Mouse (Mus musculus) embryonic stem cell, embryonic (primary cell): ENCODE results near the gene Gm10840.

Experiments used
- CTCF ChIA-PET, 4 experiments: fragments of 300-600 bp in 2 of 4; fragments of 350-600 bp in 2 of 4; sonication (Branson Sonifier 250); formaldehyde crosslinking; loops; one replicate each; lab custom pipeline; 2022; ENCODE audit warnings: inconsistent platforms in 2 of 4; lab: Charles Lee
- POLR2A ChIA-PET, 4 experiments: fragments of 300-600 bp in 2 of 4; fragments of 350-600 bp in 2 of 4; sonication (Branson Sonifier 250); formaldehyde crosslinking; loops; one replicate each; lab custom pipeline; 2022; ENCODE audit warnings: antibody characterized with exemption in 4 of 4, inconsistent platforms in 1 of 4; lab: Charles Lee

Gene Gm10840

DNA sequence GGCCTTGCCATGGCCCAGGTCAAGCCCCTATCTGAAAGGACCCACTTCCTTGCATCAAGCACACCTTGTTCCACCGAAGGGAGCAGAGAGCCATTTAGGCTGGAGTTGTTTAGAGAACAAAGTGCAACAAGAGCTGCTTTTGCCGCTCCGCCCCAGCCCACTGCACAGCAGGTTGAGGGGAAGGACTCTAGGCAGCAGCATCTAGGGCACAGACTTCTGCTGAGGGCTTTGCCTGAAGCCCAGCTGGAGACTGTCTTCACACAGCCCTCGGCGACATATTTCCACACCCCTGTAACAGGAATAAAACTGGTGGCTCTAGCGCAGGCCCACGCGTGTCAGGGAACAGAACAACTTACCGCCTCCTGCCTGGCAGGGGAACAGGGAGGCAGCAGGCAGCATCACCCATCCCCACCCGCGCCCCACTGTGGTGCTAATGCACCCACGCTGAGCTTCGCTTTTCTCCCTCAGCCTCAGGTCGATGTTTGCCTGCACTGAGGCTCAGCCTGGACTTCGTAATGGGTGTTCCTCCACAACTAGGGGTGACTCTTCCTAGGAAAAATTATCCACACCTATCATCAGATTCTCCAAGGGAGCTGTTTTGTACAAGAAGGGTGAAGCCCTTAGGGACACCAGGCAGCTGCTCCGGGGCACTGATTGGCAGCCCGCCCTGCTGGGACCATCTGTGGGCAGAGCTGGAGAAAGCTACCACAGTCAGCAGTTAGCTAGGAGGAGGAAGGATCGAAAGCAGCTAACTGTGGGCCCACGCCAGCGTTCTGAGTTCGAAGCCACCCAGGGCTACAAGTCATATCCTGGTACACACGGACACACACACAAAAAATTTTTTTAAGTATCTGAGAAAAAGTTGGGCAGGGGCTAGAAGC lies at the start of gene Gm10840, which contains the start of gene Limd2:
TSS of gene Gm10840 (plus strand) at position 10 of the 881 bp plus-strand sequence.
TSS of gene Limd2 (minus strand) at position 20 of the 881 bp plus-strand sequence.
- ChIA-PET CTCF (interaction anchor here (0.5 to 1.3 kb wide), 10 partner anchors 17 to 975 kb away, joined by 3 to 12 read pairs (median 3); no protein-coding TSS in a partner anchor), POLR2A (interaction anchor here in 3 of 4 experiments (0.6 to 2.8 kb wide), 39 partner anchors 8 to 837 kb away, joined by 3 to 31 read pairs (median 3); partner anchors contain the start of genes Ccdc47 (in 2 of the 3), Cep95 (in 1 of the 3), Dcaf7 (in 1 of the 3) and Ddx5 (in 1 of the 3))

DNA sequence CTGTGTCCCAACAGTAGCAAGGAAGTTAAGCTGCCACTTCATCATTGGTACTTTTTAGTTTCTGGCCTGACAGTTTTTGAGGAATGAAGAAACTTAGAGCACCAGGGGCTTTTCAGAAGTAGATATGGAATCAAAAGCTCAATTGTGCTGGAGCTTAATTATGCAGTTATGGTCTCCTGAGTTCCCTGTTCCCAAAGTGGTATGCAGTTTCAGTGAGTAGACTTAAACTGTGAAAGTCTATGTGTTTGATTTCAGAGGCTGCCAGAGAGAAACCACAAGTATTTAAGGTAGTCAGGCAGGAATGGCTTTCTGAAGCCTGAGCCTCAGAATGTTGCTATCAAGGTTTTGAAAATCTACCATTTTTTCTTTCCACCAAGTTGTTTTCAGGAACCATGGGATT lies 49.0 kb upstream of the Gm10840 start:
- CTCF ChIA-PET = no interaction called here
- POLR2A ChIA-PET = interaction anchor here in 2 of 4 experiments (0.8 to 1.4 kb wide), 4 partner anchors 10 to 153 kb away, joined by 3 to 4 read pairs (median 3); no protein-coding TSS in a partner anchor

DNA sequence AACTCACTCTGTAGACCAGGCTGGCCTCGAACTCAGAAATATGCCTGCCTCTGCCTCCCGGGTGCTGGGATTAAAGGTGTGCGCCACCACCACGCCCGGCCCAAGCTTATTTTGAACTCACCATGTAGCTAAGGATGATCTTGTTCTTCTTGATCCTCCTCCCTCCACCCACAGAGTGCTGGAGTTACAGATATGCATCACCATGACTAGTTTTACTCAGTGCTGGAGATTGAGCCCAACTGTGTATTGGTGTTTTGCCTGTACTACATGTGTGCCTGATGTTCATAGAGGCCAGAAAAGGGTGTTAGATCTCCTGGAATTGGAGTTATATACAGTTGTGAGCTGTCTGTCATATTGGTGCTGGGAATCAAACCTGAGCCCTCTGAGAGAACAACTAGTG lies 38.4 kb upstream of the Gm10840 start:
- POLR2A ChIA-PET = interaction anchor here in 2 of 4 experiments (0.5 to 1.6 kb wide), 6 partner anchors 8 to 936 kb away, joined by 3 to 10 read pairs (median 4); partner anchors contain the start of gene Ccdc47 (in 1 of the 2)
- CTCF ChIA-PET = interaction anchor here in 1 of 4 experiments (0.6 kb wide), 1 partner anchor 104 kb away, joined by 3 read pairs; no protein-coding TSS in a partner anchor

DNA sequence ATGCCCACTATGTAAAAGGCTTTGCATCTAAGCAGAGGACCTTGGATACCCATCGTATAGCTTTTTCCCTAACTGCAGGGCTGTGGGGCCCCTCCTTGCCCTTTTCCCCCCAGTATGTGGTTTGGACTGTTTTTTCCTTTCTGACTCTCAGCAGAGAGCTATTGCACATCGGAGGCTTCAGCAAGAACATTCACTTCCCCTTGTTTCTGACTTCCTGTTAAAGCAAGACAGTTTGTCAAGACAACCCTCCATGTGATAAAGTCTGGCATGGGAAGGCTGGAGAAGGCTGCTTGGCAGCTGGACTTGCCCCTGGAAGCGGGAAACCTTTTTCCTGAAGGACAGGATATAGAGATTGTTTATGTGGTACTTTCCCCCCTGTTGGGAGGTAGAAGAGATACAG lies 37.9 kb upstream of the Gm10840 start:
- CTCF ChIA-PET = interaction anchor here in 2 of 4 experiments (0.6 to 1.1 kb wide), 3 partner anchors 39 to 182 kb away, joined by 3 to 8 read pairs (median 4); partner anchors contain the start of gene Map3k3 (in 1 of the 2)
- POLR2A ChIA-PET = interaction anchor here (0.5 to 5.1 kb wide), 13 partner anchors 9 to 937 kb away, joined by 3 to 33 read pairs (median 3); partner anchors contain the start of gene Ccdc47 (in 1 of the 4)

DNA sequence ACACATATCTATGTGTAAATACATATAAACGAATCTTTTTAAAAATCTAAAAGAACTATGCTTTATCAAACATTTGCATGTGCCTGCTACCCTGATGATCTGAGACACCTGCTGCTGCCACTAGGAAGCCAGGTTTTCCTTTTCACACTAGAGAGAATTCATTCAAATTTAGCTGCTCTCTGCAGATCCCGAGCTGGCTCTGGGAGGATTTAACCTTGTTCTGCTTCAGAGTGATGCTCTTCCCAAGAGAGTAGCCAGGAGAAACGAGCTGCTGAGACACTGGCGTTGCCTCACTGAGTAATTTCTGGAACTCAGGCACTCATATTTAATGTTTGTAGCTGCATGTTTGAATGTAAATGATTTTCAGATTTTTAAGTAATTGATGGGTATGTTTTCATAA lies 35.9 kb upstream of the Gm10840 start:
- POLR2A ChIA-PET = interaction anchor here in 3 of 4 experiments (0.5 to 5.1 kb wide), 5 partner anchors 10 to 976 kb away, joined by 3 to 33 read pairs (median 4); no protein-coding TSS in a partner anchor
- CTCF ChIA-PET = interaction anchor here in 2 of 4 experiments (0.6 to 0.8 kb wide), 2 partner anchors 10 to 50 kb away, joined by 3 read pairs; no protein-coding TSS in a partner anchor

DNA sequence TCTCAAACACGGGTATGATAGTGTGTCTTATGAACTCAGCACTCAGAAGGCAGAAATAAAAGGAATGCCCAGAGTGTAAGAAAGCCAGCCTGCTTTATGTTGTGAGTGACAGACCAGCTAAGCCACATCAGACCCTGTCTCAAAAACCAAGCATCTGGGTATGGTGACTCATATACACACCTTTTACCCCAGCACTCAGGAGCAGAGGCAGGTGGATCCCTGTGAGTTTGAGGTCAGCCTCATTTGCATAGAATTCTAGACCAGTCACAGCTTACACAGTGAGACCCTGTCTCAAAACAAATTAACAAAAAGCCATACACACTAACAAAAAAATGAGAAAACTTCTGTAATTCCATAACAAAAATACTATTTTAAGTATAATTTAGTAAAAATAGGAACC lies 34.8 kb upstream of the Gm10840 start:
- CTCF ChIA-PET = no interaction called here
- POLR2A ChIA-PET = interaction anchor here in 2 of 4 experiments (1.0 to 5.1 kb wide), 5 partner anchors 9 to 114 kb away, joined by 4 to 33 read pairs (median 4); partner anchors contain the start of gene Ccdc47 (in 1 of the 2)

DNA sequence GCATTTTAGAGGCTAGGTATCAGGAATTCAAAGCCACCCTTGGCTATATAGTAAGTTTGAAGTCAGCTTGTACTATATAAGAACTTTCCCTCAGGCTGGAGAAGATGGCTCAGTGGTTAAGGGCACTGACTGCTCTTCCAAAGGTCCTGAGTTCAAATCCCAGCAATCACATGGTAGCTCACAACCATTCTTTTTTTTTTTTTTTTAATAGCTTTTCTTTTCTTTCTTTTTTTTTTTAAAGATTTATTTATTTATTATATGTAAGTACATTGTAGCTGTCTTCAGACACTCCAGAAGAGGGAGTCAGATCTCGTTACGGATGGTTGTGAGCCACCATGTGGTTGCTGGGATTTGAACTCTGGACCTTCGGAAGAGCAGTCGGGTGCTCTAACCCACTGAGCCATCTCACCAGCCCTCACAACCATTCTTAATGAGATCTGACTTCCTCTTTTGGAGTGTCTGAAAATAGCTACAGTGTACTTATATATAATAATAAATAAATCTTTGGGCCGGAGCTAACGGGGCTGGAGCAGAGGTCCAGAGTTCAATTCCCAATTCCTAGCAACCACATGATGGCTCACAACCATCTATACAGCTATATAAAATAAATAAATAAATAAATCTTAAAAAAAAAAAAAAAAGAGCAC lies 33.8 kb upstream of the Gm10840 start:
- POLR2A ChIA-PET = interaction anchor here (0.6 to 5.1 kb wide), 9 partner anchors 8 to 222 kb away, joined by 3 to 33 read pairs (median 3); partner anchors contain the start of genes Ccdc47 (in 1 of the 4) and Map3k3 (in 1 of the 4)
- CTCF ChIA-PET = interaction anchor here in 1 of 4 experiments (0.6 kb wide), 1 partner anchor 462 kb away, joined by 3 read pairs; no protein-coding TSS in a partner anchor

DNA sequence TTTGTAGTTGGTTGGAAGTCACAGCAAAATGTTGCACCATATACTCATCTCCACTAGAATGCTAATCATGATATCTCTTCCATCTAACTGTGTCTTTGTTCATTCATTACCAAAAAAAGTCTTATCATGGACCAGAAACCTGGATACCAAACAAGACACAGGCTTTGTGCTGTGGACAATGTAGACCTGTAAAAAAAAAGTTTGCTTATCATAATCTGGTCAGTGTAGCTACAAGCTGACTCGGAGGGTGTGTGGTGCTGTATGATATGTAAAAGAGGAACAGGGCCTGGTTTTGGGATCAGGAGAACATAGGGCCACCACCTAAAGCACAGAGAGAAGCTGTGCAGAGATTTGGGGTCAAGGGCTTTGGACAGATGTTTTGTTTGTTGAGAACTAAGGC lies 31.2 kb upstream of the Gm10840 start:
- POLR2A ChIA-PET = interaction anchor here in 1 of 4 experiments (0.6 to 1.8 kb wide), 2 partner anchors 19 to 173 kb away, joined by 3 to 6 read pairs; no protein-coding TSS in a partner anchor
- CTCF ChIA-PET = no interaction called here

DNA sequence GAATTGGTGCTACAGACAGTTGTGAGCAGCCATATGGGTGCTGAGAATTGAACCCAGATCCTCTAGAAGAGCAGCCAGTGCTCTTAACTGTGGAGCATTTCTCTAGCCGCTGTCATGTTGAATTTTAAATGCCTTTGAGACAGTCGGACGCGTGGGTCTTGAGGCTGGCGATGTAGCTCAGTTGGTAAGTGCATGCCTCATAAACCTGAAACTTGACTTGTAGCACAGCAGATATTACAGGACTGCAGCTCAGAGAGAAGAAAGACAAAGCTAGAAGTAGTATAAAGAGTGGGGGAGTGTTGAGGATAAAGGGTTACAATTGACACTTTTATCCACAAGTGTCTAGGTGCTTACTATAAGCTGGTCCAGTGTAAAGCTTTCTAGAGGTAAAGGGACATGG lies 28.1 kb upstream of the Gm10840 start:
- ChIA-PET POLR2A (interaction anchor here in 2 of 4 experiments (0.9 to 3.9 kb wide), 7 partner anchors 7 to 355 kb away, joined by 3 to 33 read pairs (median 3); partner anchors contain the start of gene Ern1 (in 1 of the 2)), CTCF (interaction anchor here in 1 of 4 experiments (0.6 kb wide), 1 partner anchor 47 kb away, joined by 3 read pairs; no protein-coding TSS in a partner anchor)

DNA sequence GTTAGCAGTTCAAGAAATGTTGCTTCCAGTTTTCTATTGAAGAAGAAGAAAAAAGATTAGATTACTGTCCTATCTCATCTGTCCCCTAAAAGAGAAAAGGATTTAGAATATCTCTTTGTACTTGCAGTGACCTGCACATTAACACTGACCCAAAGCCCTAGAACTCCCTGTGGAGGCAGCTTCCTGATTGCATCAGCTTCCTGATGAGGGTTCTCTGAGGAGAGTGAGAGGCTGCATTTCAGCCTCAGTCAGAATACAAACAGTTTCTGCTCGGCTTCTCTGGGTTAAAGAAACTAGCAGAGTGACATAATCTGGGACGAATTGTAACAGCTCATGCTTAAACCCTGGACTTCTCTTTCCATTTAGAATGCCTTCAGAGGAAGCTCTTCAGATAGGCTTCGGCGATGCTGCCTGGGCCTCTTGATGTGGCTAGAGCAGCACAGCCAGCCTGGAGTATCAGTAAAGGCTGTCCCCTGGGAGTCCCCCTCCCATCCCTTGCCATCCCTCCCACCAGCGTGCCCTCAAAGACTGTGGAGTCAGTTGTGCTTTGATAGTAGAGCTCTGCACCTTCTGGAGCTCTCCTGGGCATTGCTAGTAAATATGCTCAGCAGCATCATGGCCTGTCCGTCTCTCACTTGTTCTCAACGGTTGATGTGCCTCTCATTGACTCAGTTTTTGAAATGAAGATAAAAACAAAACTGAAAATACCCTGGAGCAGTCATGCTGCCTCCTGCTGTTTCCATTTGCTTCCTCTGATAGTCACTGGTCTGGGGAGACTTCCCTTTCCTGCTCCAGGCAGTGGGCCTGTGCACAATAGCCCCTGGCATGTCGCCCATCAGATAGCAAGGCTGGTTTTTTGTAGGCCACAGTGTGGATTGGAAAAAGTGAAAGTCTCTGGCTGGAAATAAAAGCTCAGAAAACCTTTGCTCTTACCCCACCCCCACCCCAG lies 25.8 kb upstream of the Gm10840 start:
- CTCF ChIA-PET = interaction anchor here (0.6 to 1.4 kb wide), 8 partner anchors 10 to 674 kb away, joined by 3 to 6 read pairs (median 3); no protein-coding TSS in a partner anchor
- POLR2A ChIA-PET = interaction anchor here in 3 of 4 experiments (0.6 to 6.5 kb wide), 62 partner anchors 10 to 1783 kb away, joined by 3 to 68 read pairs (median 4); partner anchors contain the start of genes Ccdc47 (in 3 of the 3), Map3k3 (in 3 of the 3), Gm10840 (in 2 of the 3) and Limd2 (in 2 of the 3)

DNA sequence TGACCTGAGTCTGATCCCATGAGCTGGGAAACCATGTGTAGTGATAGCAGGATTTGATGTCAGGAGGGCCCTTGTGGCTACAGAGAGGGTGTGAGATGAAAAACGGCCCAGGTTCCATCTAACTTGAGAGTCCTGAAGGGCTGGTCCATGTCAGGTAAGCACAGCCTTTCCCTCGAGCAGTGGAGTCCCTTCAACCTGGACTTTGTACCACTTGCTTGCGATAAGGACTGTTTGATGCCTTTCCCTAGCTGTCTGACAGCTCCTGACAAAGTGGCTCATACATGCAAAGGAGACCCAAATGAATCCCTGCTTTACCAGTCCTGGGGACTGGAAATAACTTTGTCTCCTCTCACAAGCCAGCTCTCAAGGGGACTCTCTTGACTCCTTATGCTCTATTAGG lies 9.4 kb upstream of the Gm10840 start:
- ChIA-PET POLR2A (interaction anchor here in 2 of 4 experiments (1.4 to 10.4 kb wide), 6 partner anchors 10 to 201 kb away, joined by 3 to 68 read pairs (median 4); partner anchors contain the start of genes Ccdc47 (in 1 of the 2), Gm10840 (in 1 of the 2), Limd2 (in 1 of the 2) and Map3k3 (in 1 of the 2)), CTCF (interaction anchor here in 2 of 4 experiments (0.6 to 0.8 kb wide), 2 partner anchors 180 to 267 kb away, joined by 3 read pairs; no protein-coding TSS in a partner anchor)

DNA sequence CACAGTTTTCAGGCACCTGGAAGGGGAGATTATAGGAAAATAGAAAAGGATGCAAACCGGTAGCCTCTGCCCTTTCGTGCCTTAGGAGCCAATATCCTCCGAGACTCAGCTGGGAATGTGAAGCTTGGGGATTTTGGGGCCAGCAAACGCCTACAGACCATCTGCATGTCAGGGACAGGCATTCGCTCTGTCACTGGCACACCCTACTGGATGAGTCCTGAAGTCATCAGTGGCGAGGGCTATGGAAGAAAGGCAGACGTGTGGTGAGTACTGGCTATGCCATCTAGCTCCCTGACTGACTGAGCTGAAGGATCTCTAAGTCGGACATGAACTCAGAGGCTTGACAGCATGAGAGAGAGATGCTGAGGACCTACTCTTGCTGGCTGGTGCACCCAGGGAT lies 8.5 kb upstream of the Gm10840 start:
- ChIA-PET POLR2A (interaction anchor here in 3 of 4 experiments (0.6 to 10.4 kb wide), 9 partner anchors 8 to 971 kb away, joined by 3 to 68 read pairs (median 3); partner anchors contain the start of genes Gm10840 (in 2 of the 3), Limd2 (in 2 of the 3) and Ccdc47 (in 1 of the 3)), CTCF (no interaction called here)

DNA sequence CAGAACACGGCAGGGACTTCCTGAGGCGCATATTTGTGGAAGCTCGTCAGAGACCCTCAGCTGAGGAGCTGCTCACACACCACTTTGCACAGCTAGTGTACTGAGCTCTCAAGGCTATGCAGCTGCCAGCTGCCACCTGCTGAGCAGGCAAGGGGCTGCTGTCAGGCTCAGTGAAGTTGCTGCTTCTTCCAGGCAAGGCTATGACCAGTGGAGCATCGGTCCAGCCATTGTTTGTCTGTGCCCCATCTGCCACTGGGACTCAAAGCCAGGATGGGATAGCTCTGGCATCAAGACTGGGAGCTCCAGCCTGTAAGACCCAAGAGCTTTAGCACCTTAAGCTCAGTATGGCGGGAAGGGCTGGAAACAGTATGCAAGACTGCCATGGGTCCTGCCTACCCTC lies 6.6 kb upstream of the Gm10840 start:
- CTCF ChIA-PET = no interaction called here

DNA sequence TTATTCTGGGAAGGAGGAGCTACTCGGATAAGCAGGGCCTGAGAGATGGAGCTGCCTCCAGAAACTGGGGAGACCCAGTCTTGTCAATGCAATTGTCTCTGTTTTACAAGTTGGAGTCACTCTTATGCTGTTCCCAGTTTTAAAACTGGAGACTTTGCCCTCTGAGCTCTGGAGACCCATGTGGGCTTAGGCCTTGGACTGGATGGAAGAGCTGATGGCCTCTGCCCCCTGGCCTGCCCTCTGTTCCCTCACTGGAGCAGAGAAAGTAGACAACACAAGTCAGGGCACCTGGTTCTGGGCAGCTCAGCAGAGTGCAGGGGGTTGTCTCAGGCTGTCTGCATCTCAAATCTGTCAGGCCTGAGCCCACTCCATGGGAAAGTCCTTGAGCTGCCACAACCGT lies 5.9 kb upstream of the Gm10840 start:
- POLR2A ChIA-PET = interaction anchor here in 3 of 4 experiments (0.5 to 3.2 kb wide), 13 partner anchors 9 to 1031 kb away, joined by 3 to 16 read pairs (median 4); partner anchors contain the start of gene Map3k3 (in 1 of the 3)
- CTCF ChIA-PET = interaction anchor here in 3 of 4 experiments (0.6 to 0.7 kb wide), 3 partner anchors 50 to 190 kb away, joined by 3 to 6 read pairs (median 4); no protein-coding TSS in a partner anchor

More for the DNA sequence above, 6.6 kb upstream of the Gm10840 start:
- POLR2A ChIA-PET = interaction anchor here in 3 of 4 experiments (0.5 to 3.2 kb wide), 10 partner anchors 10 to 69 kb away, joined by 3 to 16 read pairs (median 3); no protein-coding TSS in a partner anchor

DNA sequence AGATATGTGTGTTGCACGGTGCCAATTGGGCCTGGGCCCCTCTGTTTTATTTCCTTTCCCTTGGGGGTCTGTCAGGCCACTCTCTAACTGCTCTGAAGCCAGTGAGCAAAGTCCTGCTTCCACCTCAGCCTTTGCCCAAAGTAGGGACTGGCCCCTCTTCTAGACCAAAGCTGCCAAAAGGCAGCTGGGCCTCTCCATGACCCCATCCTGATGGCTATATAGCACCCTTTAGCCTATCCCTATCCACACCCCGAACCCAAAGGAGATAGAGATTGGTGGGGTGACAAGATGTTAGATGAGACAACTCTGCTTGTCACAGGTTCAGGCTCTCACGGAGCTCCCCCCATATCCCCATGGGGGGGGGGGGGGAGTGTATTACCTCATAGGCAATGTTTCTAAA lies 4.9 kb upstream of the Gm10840 start:
- CTCF ChIA-PET = interaction anchor here in 1 of 4 experiments (0.6 kb wide), 1 partner anchor 1924 kb away, joined by 3 read pairs; the partner anchor contains the start of gene Mapt
- POLR2A ChIA-PET = interaction anchor here in 3 of 4 experiments (0.6 to 3.2 kb wide), 11 partner anchors 9 to 814 kb away, joined by 3 to 16 read pairs (median 4); no protein-coding TSS in a partner anchor
